Mouse (Mus musculus) liver, embryonic 14.5 days (tissue): ENCODE data around the gene Inpp5k. TPM values are rescaled to one million over a fixed set of nuclear protein-coding genes. Genes with fewer than 3 reads are reported as not detected.
A peak's percentile ranks its signal among the peaks of the same experiment; 100 is the strongest.

Source experiments
- ATAC-seq: fragments of 200-750 bp; cut with Nextera tagmentation; 2 replicates; pipeline ENCODE4 v1.8.0; 2017; ENCODE audit warnings: moderate number of reproducible peaks, mild to moderate bottlenecking, moderate library complexity; ENCODE audit not compliant: insufficient read depth
- DNase-seq, 3 experiments: peaks; one replicate each; pipeline ENCODE4 v3.0.0-alpha.2; 2012 to 2013; ENCODE audit warnings: low read depth in 3 of 3, low spot score in 3 of 3
- H3K27ac ChIP-seq: fragments of 300-500 bp; sonication (generic); 2 replicates; pipeline ENCODE4 v1.5.1; 2014; ENCODE audit warnings: moderate library complexity, mild to moderate bottlenecking, control low read depth, inconsistent platforms
- H3K27me3 ChIP-seq: fragments of 300-500 bp; sonication (generic); 2 replicates; pipeline ENCODE4 v1.6.1; 2014; ENCODE audit warnings: mild to moderate bottlenecking, low read length, moderate library complexity; ENCODE audit not compliant: control insufficient read depth, insufficient read depth
- H3K36me3 ChIP-seq: fragments of 300-500 bp; sonication (generic); replicated peaks from 2 replicates; pipeline ENCODE4 v1.6.1; 2014; ENCODE audit warnings: low read depth; ENCODE audit not compliant: control insufficient read depth, insufficient read depth
- H3K4me1 ChIP-seq, 2 experiments: fragments of 200-500 bp in 1 of 2; fragments of 300-500 bp in 1 of 2; sonication (generic) in 1 of 2; replicated peaks; 2 replicates each; pipeline ENCODE4 v1.6.1; 2012 to 2014; ENCODE audit warnings: antibody characterized with exemption in 1 of 2, inconsistent platforms in 1 of 2, low read length in 1 of 2; ENCODE audit not compliant: control insufficient read depth in 2 of 2, insufficient read depth in 2 of 2
- H3K4me2 ChIP-seq: fragments of 300-500 bp; sonication (generic); 2 replicates; pipeline ENCODE4 v1.6.1; 2014; ENCODE audit warnings: low read depth, mild to moderate bottlenecking, control low read depth, moderate library complexity
- H3K4me3 ChIP-seq, 2 experiments: fragments of 200-500 bp in 1 of 2; fragments of 300-500 bp in 1 of 2; sonication (generic) in 1 of 2; 2 replicates each; pipeline ENCODE4 v1.5.1; 2012 to 2014; ENCODE audit warnings: low read depth in 2 of 2, low read length in 2 of 2, mild to moderate bottlenecking in 2 of 2, control low read depth in 1 of 2, inconsistent platforms in 1 of 2, moderate library complexity in 1 of 2; ENCODE audit not compliant: insufficient read depth in 1 of 2
- H3K9ac ChIP-seq: fragments of 300-500 bp; sonication (generic); replicated peaks from 2 replicates; pipeline ENCODE4 v1.6.1; 2014; ENCODE audit warnings: mild to moderate bottlenecking, control low read depth, moderate library complexity
- H3K9me3 ChIP-seq: fragments of 300-500 bp; sonication (generic); 2 replicates; pipeline ENCODE4 v1.6.1; 2016; ENCODE audit warnings: low read length, mixed read lengths; ENCODE audit not compliant: control insufficient read depth
- CTCF ChIP-seq: IDR thresholded peaks from 2 replicates; pipeline ENCODE4 v1.5.1; 2016; ENCODE audit warnings: antibody characterized with exemption, low read depth, control low read depth
- EP300 ChIP-seq: IDR thresholded peaks from 2 replicates; pipeline ENCODE4 v1.6.1; 2016; ENCODE audit warnings: antibody characterized with exemption, low read depth
- WGBS: fragments of 180-500 bp; shearing (Covaris S2); extraction: QIAGEN DNeasy Blood & Tissue Kit; methylation state at CpG from one replicate; pipeline ENCODE4 v1.1.7; 2014; ENCODE audit not compliant: insufficient replicate concordance; 5-methylcytosine and 5-hydroxymethylcytosine counted together
- polyA plus RNA-seq, 2 experiments: library from polyadenylated mRNA; depleted of rRNA in 1 of 2; stranded (reverse) in 1 of 2; unstranded in 1 of 2; fragments of >200 nt; fragmentation: Nextera tagmentation in 1 of 2; extraction: Ambion mirVana in 1 of 2; gene quantifications; 2 replicates each; pipeline versions ENCODE4 v1.2.1 to v1.2.3; 2012 to 2014

Gene Inpp5k
- polyA plus RNA-seq, 2 experiments = 13.0 to 16.3 TPM

DNA sequence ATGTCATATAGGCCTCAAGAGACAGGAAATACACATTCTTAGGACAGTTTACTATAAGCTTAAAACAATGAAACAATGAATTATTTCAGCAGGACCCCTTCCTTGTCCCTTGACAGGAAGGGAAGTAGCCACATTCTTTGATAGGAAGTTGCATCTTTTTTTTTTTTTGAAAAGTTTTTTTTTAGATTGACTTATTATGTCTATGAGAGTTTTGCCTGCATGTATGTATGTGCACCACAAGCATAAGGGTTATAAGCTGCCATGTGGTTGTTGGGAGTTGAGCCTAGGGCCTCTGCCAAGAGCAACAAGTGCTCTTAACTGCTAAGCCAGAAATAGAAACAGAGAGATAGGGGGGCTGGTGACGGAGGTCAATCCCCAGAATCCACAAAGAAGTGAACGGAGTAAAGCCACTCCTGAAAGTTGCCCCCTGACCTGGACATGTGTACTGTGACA, 6.7 kb upstream of the Inpp5k start:
- 11% methylated on average over 2 of the region's 2 CpGs for WGBS
- Histone ChIP-seq H3K4me3 (no peak overlapping the region), H3K27ac (no peak overlapping the region), H3K9me3 (no peaks in the 10 kb centered on the region), H3K27me3 (no peaks in the 10 kb centered on the region), H3K4me2 (no peak overlapping the region), H3K36me3 (peaks cover 14% of the 10 kb centered on the region), H3K4me1 (peaks cover 0 to 10% of the 10 kb centered on the region in 2 experiments; a peak in 2 of 4 replicates), H3K9ac (no peak overlapping the region)
- ATAC-seq (no peak), DNase-seq (no peak)
- TF ChIP-seq CTCF = no peak
- TF ChIP-seq EP300 = no peak

DNA sequence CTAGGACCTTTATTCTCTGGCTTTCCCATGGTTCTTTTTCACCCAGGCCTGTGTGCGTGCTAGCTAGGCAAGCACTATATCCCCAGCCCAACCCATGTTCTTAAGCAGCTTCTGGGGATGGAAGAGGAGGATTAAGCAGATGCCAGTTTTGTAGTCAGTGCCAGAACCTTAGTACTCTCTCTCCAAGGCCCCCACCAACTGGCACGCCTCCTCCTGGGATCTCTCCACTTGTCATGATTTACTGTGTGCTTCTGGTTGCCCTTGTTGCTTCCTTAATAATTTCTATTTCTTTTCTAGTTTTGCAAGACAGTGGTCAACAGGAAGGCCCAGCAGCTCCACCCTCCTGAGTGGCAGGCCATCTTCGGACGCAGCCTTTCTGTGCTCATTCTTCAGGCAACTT, 5.0 kb upstream of the Inpp5k start:
- Histone ChIP-seq H3K36me3 (peaks cover 11% of the 10 kb centered on the region), H3K4me3 (no peak overlapping the region), H3K4me2 (no peak overlapping the region), H3K9ac (no peak overlapping the region), H3K9me3 (no peaks in the 10 kb centered on the region), H3K27ac (no peak overlapping the region), H3K27me3 (no peaks in the 10 kb centered on the region), H3K4me1 (peaks cover 3 to 15% of the 10 kb centered on the region in 2 experiments; a peak in 3 of 4 replicates)
- 83% methylated on average over 4 of the region's 4 CpGs for WGBS
- DNase-seq (no peak), ATAC-seq (no peak)
- TF ChIP-seq CTCF (no peak), EP300 (no peak)

DNA sequence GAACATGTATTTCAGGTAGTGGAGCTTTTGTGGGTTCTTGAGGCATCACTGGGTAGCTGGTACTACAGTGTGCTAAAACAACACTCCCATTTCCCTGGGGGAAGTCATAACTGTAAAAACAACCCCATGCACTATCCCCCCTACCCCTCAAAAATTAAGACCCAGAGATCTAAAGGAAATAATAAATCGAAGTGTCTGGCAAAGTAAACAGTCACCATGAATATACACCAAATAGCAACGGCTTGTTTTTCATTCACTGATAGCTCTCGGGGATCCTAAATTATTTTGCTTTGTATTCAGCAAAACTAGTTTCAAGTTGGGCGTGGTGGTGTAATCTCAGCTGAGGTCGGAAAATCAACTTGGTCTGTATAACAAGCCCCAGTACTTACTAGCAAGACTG, 690 bp upstream of the Inpp5k start:
- peak overlapping the region; percentile 79 for H3K27ac ChIP-seq
- no peak; the same call in 1 of the 2 replicates for ATAC-seq
- H3K4me2 ChIP-seq = peak overlapping the region; percentile 96
- 5% methylated on average over 5 of the region's 5 CpGs for WGBS
- peaks cover 8 to 14% of the 10 kb centered on the region in 2 experiments for H3K4me1 ChIP-seq
- H3K27me3 ChIP-seq = no peaks in the 10 kb centered on the region
- H3K9me3 ChIP-seq = no peaks in the 10 kb centered on the region
- no peak for DNase-seq
- peaks cover 11% of the 10 kb centered on the region; the same call in 1 of the 2 replicates for H3K36me3 ChIP-seq
- peak overlapping the region; percentile 68 to 91 for H3K4me3 ChIP-seq
- TF ChIP-seq CTCF (no peak), EP300 (no peak)
- peak overlapping the region; percentile 92 for H3K9ac ChIP-seq

DNA sequence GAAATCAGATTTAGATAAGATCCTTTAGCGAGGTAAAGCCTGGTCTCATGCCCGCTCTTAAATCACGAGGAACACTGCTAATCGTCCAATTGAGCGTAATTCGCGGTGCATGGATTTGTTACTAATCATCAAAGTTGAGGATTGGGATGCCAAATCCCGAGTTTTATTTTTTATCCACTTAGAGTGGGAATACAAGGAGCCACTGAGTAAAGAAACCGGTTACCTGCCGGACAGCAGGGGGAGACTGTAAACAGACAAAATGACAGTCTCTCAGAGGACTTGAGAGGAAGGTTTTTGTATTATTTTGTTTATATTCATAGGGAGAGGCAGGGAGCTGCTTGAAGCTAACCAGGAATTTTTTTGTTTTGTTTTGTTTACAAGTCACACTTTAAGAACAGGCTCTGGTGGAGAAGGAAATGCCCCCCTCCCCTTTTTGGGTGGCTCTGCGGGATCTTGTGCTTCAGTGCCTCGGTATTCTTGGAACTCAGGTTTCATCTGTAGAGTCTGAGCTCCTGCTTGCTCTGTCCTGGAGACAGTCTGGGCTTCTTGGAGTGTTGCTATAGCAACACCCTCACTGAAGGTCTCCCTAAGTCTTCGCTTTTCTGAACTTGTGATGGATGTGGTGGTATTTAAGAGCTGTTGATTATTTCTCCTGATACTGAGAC, 905 bp downstream of the Inpp5k start:
- Histone ChIP-seq H3K27me3 (no peaks in the 10 kb centered on the region), H3K4me3 (peak overlapping the region; percentile 90 to 91), H3K27ac (peak overlapping the region; percentile 64), H3K9me3 (no peaks in the 10 kb centered on the region), H3K4me2 (peak overlapping the region; percentile 98), H3K4me1 (peaks cover 8 to 15% of the 10 kb centered on the region in 2 experiments), H3K9ac (peak overlapping the region; percentile 88), H3K36me3 (peaks cover 3% of the 10 kb centered on the region; the same call in 1 of the 2 replicates)
- peak; percentile 48 for TF ChIP-seq CTCF
- no peak for TF ChIP-seq EP300
- DNase-seq (no peak), ATAC-seq (no peak)
- 12% methylated on average over 13 of the region's 13 CpGs for WGBS

DNA sequence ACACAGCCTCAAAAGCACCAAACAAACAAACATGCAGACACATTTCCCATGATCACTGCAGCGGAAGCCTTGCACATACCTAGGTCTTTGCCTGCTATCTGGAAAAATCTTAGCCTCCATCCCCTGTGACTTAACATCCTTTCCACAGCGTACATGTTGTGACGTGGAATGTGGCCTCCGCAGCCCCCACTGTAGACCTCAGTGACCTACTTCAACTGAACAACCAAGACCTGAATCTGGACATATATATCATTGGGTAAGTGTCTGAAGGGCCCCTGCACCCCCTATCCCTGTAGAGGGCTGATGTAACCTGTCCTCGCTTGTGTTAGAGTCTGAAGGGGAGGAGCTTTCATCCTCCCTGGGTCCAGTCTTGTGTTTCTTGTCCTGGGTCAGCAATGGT, 2.1 kb downstream of the Inpp5k start:
- 79% methylated on average over 5 of the region's 5 CpGs for WGBS
- ATAC-seq (no peak), DNase-seq (no peak)
- Histone ChIP-seq H3K4me2 (no peak overlapping the region), H3K4me1 (peaks cover 8 to 16% of the 10 kb centered on the region in 2 experiments), H3K4me3 (no peak overlapping the region), H3K9ac (no peak overlapping the region), H3K27ac (no peak overlapping the region), H3K27me3 (no peaks in the 10 kb centered on the region), H3K9me3 (no peaks in the 10 kb centered on the region), H3K36me3 (no peaks in the 10 kb centered on the region; the same call in 1 of the 2 replicates)
- TF ChIP-seq EP300 (no peak), CTCF (no peak)
